Mouse (Mus musculus) limb, embryonic 14.5 days (tissue): ENCODE results near the gene Slc25a10. TPM values are rescaled to one million over a fixed set of nuclear protein-coding genes. Genes with fewer than 3 reads are reported as not detected.
"Not testable (repeated sequence)": the region's sequence is repeated elsewhere in the genome, so short reads cannot be mapped to it uniquely, and the experiment has no call there.

Experiments
- ATAC-seq: fragments of 200-750 bp; cut with Nextera tagmentation; 2 replicates; pipeline ENCODE4 v1.8.0; 2017; ENCODE audit warnings: low read depth, moderate number of reproducible peaks, moderate TSS enrichment; ENCODE audit not compliant: low FRiP score
- DNase-seq: peaks from one replicate; pipeline ENCODE4 v3.0.0-alpha.2; 2015; ENCODE audit warnings: low spot score
- H3K27ac ChIP-seq: fragments of 300-500 bp; sonication (generic); replicated peaks from 2 replicates; pipeline ENCODE4 v1.5.1; 2014; ENCODE audit warnings: low read depth, mild to moderate bottlenecking, low read length, moderate library complexity, mixed read lengths
- H3K27me3 ChIP-seq: fragments of 300-500 bp; sonication (generic); 2 replicates; pipeline ENCODE4 v1.6.1; 2014; ENCODE audit warnings: low read length, mixed read lengths; ENCODE audit not compliant: control insufficient read depth, insufficient read depth
- H3K36me3 ChIP-seq: fragments of 300-500 bp; sonication (generic); 2 replicates; pipeline ENCODE4 v1.6.1; 2014; ENCODE audit warnings: mild to moderate bottlenecking, low read length, moderate library complexity, mixed read lengths; ENCODE audit not compliant: control insufficient read depth, insufficient read depth
- H3K4me1 ChIP-seq: fragments of 300-500 bp; sonication (generic); 2 replicates; pipeline ENCODE4 v1.6.1; 2014; ENCODE audit warnings: antibody characterized with exemption, low read length, mixed read lengths; ENCODE audit not compliant: control insufficient read depth, insufficient read depth
- H3K4me2 ChIP-seq: fragments of 300-500 bp; sonication (generic); replicated peaks from 2 replicates; pipeline ENCODE4 v1.6.1; 2014; ENCODE audit warnings: low read depth, mild to moderate bottlenecking, low read length, moderate library complexity; ENCODE audit not compliant: severe bottlenecking
- H3K4me3 ChIP-seq: fragments of 300-500 bp; sonication (generic); replicated peaks from 2 replicates; pipeline ENCODE4 v1.5.1; 2014; ENCODE audit warnings: low read length
- H3K9ac ChIP-seq: fragments of 300-500 bp; sonication (generic); 2 replicates; pipeline ENCODE4 v1.6.1; 2014; ENCODE audit warnings: mild to moderate bottlenecking, low read depth, low read length, moderate library complexity; ENCODE audit not compliant: severe bottlenecking
- H3K9me3 ChIP-seq: fragments of 300-500 bp; sonication (generic); 2 replicates; pipeline ENCODE4 v1.6.1; 2016; ENCODE audit warnings: low read length; ENCODE audit not compliant: control insufficient read depth
- POLR2A ChIP-seq: fragments of 200-500 bp; IDR thresholded peaks from 2 replicates; pipeline ENCODE4 v1.8.0; 2012; ENCODE audit warnings: inconsistent platforms, mild to moderate bottlenecking, moderate library complexity, borderline replicate concordance; ENCODE audit not compliant: insufficient read depth, insufficient read length; ENCODE audit errors: extremely low read depth
- WGBS: fragments of 180-500 bp; shearing (Covaris S2); extraction: QIAGEN DNeasy Blood & Tissue Kit; methylation state at CpG from one replicate; pipeline ENCODE4 v1.1.7; 2014; 5-methylcytosine and 5-hydroxymethylcytosine counted together
- polyA plus RNA-seq, 2 experiments: library from polyadenylated mRNA; depleted of rRNA in 1 of 2; stranded (reverse) in 1 of 2; unstranded in 1 of 2; fragments of >200 nt; fragmentation: Nextera tagmentation in 1 of 2; extraction: Ambion mirVana in 1 of 2; gene quantifications; 2 replicates each; pipeline versions ENCODE4 v1.2.1 to v1.2.3; 2012 to 2014

Slc25a10 gene
- polyA plus RNA-seq, 2 experiments, result 44.1 to 54.4 TPM

DNA sequence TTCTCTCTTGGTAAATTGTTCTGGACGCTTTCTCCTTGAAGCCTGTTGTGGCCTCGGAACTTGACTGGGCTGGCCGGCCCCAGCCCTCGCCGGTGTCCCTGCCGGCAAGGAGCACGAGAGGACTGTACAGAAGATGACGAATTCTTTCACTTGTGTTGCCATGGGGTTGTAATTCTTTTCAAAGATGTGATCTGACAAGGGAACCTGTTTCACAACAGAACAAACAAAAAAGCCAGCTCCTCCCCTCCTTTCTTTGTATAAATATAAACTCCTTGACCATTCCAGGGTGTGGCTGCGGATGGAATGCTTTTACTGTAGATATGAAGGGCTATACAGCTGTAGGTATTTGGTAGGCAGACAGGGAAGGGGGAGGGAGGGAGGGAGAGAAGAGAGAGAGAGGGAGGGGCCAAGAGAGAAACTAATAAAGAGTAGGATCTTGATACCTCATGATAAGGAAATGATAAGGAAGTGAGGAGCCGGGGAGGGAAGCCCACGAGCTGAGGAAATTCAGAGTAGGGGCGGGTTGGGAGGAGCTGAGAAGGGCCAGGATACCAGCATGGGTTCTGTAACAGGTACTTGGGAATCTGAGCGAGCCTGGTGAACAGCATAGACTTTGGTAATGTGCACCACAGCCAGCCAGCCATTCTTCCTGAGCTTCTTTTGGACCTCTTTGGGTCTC is 16.1 kb downstream of the Slc25a10 start:
- no peaks in the 10 kb centered on the region for H3K9me3 ChIP-seq
- WGBS, result 78% methylated on average over 12 of the region's 13 CpGs
- TF ChIP-seq POLR2A, result no peak
- H3K4me3 ChIP-seq, result no peak overlapping the region
- H3K9ac ChIP-seq, result no peak overlapping the region
- no peaks in the 10 kb centered on the region for H3K36me3 ChIP-seq
- no peak overlapping the region for H3K27ac ChIP-seq
- ATAC-seq, result no peak
- no peaks in the 10 kb centered on the region for H3K4me1 ChIP-seq
- no peak for DNase-seq
- H3K4me2 ChIP-seq, result no peak overlapping the region
- no peaks in the 10 kb centered on the region for H3K27me3 ChIP-seq

DNA sequence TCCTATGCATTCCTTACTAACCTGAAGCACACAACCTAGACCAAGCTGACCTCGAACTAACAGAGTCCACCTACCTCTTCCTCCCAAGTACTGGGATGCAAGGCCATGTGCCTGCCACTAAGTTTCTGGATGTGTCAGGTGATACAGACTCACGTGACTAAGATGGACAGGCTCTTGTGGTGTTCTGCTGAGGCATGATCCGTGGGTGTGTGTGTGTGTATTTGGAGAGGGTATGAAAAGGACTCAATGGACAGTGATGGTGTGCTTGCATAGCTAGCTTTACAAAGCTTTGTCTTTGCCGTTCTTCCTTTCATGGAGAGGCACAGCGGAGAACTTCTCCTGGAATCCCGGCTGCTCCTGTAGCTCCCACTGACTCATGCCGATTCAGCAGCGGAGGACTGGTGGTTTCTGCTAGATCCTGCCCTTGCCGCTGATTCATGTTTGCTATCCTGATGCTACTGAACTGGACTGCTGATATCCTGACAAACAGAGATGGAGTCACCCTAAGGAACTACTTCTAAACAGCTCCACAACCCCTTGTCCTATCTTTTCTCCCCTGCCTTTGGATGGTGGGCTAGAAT is 16.7 kb downstream of the Slc25a10 start:
- TF ChIP-seq POLR2A, result no peak
- no peaks in the 10 kb centered on the region for H3K27me3 ChIP-seq
- no peaks in the 10 kb centered on the region for H3K9me3 ChIP-seq
- H3K9ac ChIP-seq, result no peak overlapping the region
- DNase-seq, result no peak
- no peaks in the 10 kb centered on the region for H3K4me1 ChIP-seq
- H3K4me3 ChIP-seq, result no peak overlapping the region
- H3K4me2 ChIP-seq, result no peak overlapping the region
- no peak for ATAC-seq
- H3K36me3 ChIP-seq, result no peaks in the 10 kb centered on the region
- H3K27ac ChIP-seq, result no peak overlapping the region
- WGBS, result 88% methylated on average over 9 of the region's 9 CpGs

- Histone ChIP-seq H3K9ac (no peak overlapping the region; the same call in 1 of the 2 replicates), H3K27me3 (no peaks in the 10 kb centered on the region), H3K27ac (no peak overlapping the region), H3K36me3 (no peaks in the 10 kb centered on the region), H3K9me3 (no peaks in the 10 kb centered on the region), H3K4me2 (no peak overlapping the region), H3K4me1 (no peaks in the 10 kb centered on the region), H3K4me3 (no peak overlapping the region)
- ATAC-seq (no peak), DNase-seq (no peak)
- no peak for TF ChIP-seq POLR2A
- WGBS, result 46% methylated on average over 4 of the region's 4 CpGs
Observed at GRCm38 (mm10) chr11:120509940-120510339, 18.3 kb downstream of the Slc25a10 start.

DNA sequence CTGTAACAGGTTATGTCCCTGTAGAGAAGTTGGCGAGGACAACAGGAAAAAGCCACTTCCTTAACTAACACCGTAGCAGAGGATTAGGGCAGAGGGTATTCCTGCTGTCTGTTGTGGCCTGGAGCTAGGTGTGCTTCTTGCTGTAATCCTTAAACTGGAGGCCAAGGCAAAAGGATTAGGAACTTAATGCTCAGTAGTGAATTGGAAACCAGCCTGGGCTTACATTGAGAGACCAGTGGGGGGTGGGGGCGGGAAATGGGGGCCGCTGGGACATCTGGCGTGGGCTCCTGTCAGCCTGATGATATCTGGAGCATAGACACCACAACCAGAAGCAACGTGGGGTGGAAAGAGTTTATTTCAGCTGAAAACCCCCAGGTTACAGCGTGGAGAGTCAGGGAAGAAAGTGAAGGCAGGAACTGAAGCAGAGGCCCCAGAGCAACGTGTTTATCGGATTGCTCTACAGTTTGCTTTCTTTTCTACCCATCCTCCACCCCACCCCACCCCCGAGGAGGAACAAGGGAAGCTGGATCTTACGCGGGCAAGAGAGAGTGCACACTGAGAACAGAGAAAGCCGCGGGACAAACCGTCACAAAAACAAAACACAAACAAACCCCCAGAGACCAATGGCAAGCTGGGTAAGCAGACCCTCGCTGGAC is 18.9 kb downstream of the Slc25a10 start:
- Histone ChIP-seq H3K9ac (peak overlapping the region; percentile 55), H3K4me3 (peak overlapping the region; percentile 24), H3K27ac (no peak overlapping the region; the same call in 1 of the 2 replicates), H3K27me3 (no peaks in the 10 kb centered on the region), H3K36me3 (no peaks in the 10 kb centered on the region), H3K4me2 (peak overlapping the region; percentile 45), H3K9me3 (no peaks in the 10 kb centered on the region), H3K4me1 (no peaks in the 10 kb centered on the region)
- no peak for TF ChIP-seq POLR2A
- ATAC-seq, result no peak
- 7% methylated on average over 16 of the region's 16 CpGs for whole genome bisulfite sequencing
- DNase-seq, result no peak

DNA sequence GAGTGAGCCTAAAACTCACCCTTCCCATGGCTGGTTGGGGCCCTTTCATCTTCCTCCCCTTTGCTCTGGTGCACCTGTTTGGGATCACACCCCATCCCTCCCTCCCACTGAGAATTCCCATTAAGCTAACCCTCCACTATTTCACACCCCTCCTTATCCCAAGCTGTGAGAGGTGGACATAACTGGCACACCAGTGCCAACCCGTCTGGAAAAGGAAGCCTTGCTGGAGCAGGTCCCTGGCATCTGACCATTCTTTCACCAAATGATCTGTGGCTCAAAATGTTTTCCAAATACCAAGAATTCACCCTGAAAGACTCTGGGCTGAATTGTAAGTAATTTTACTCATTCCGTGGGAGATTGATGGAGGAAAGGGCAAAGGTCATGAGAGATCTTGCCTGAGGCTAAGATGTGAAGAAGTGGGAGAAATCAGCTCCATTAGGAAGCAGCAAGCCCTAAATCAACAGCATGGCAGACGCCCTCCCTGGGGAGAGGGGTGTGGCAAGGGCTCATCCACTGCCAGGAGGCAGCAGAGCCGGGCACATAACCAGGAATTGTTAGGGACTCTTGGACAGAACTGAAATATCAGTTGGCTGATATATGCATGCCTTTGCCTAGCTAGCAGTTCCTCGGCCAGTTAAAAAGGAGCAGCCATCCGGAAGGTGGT is 21.3 kb downstream of the Slc25a10 start:
- DNase-seq (no peak), ATAC-seq (no peak)
- Histone ChIP-seq H3K4me3 (no peak overlapping the region), H3K4me2 (no peak overlapping the region), H3K9ac (no peak overlapping the region), H3K4me1 (no peaks in the 10 kb centered on the region), H3K27ac (no peak overlapping the region), H3K36me3 (no peaks in the 10 kb centered on the region), H3K27me3 (no peaks in the 10 kb centered on the region), H3K9me3 (no peaks in the 10 kb centered on the region)
- no peak for TF ChIP-seq POLR2A
- WGBS, result 35% methylated on average over 6 of the region's 6 CpGs

DNA sequence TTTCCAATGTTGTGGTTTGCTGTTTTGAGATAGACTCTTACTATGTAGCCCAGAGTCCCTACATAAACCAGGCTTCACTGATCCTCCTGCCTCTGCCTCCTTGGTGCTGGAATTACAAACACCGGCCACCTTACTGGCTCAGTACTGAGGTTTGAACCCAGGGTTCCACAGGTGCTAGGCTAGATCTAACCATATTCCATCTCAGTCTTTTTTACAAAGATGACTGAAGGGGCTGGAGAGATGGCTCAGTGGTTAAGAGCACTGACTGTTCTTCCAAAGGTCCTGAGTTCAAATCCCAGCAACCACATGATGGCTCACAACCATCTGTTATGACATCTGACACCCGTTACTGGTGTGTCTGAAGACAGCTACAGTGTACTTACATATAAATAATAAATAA is 22.6 kb downstream of the Slc25a10 start:
- WGBS, result 91% methylated on average over 2 of the region's 2 CpGs
- not testable (repeated sequence) for H3K4me2 ChIP-seq, H3K9me3 ChIP-seq, H3K36me3 ChIP-seq, H3K9ac ChIP-seq, H3K27me3 ChIP-seq, H3K27ac ChIP-seq, H3K4me1 ChIP-seq, H3K4me3 ChIP-seq, ATAC-seq, DNase-seq
